Mouse (Mus musculus) intestine, embryonic 15.5 days (tissue): ENCODE measurements around the gene Afap1l2. TPM values are rescaled to one million over a fixed set of nuclear protein-coding genes. Genes with fewer than 3 reads are reported as not detected.

Source experiments
- ATAC-seq: fragments of 200-750 bp; cut with Nextera tagmentation; 2 replicates; pipeline ENCODE4 v1.8.0; 2017; ENCODE audit warnings: moderate TSS enrichment, moderate library complexity
- H3K27ac ChIP-seq: fragments of 300-500 bp; sonication (generic); 2 replicates; pipeline ENCODE4 v1.5.1; 2015; ENCODE audit warnings: mild to moderate bottlenecking, inconsistent platforms
- H3K27me3 ChIP-seq: fragments of 300-500 bp; sonication (generic); replicated peaks from 2 replicates; pipeline ENCODE4 v1.6.1; 2015; ENCODE audit warnings: inconsistent platforms
- H3K36me3 ChIP-seq: fragments of 300-500 bp; sonication (generic); 2 replicates; pipeline ENCODE4 v1.6.1; 2015; ENCODE audit warnings: inconsistent platforms
- H3K4me1 ChIP-seq: fragments of 300-500 bp; sonication (generic); replicated peaks from 2 replicates; pipeline ENCODE4 v1.6.1; 2015; ENCODE audit warnings: inconsistent platforms
- H3K4me2 ChIP-seq: fragments of 300-500 bp; sonication (generic); replicated peaks from 2 replicates; pipeline ENCODE4 v1.6.1; 2015; ENCODE audit warnings: mild to moderate bottlenecking, inconsistent platforms
- H3K4me3 ChIP-seq: fragments of 300-500 bp; sonication (generic); replicated peaks from 2 replicates; pipeline ENCODE4 v1.5.1; 2015; ENCODE audit warnings: inconsistent platforms
- H3K9ac ChIP-seq: fragments of 300-500 bp; sonication (generic); 2 replicates; pipeline ENCODE4 v1.6.1; 2015; ENCODE audit warnings: inconsistent platforms
- H3K9me3 ChIP-seq: fragments of 300-500 bp; sonication (generic); 2 replicates; pipeline ENCODE4 v1.6.1; 2016; ENCODE audit warnings: inconsistent platforms
- WGBS: fragments of 180-500 bp; shearing (Covaris S2); methylation state at CpG from one replicate; pipeline ENCODE4 v1.1.7; 2015; 5-methylcytosine and 5-hydroxymethylcytosine counted together
- polyA plus RNA-seq: library from polyadenylated mRNA; unstranded; fragments of >200 nt; fragmentation: Nextera tagmentation; extraction: Ambion mirVana; gene quantifications from 2 replicates; pipeline ENCODE4 v1.2.1, GENCODE M21; 2015

The Afap1l2 gene
- polyA plus RNA-seq, 1 experiment from 2014 or later = 18.4 TPM

GRCm38 (mm10) chr19:56963876-56964275 is 44.2 kb downstream of the Afap1l2 start:
- Histone ChIP-seq H3K9ac (no peak overlapping the region), H3K9me3 (no peaks in the 10 kb centered on the region), H3K4me2 (no peak overlapping the region), H3K36me3 (no peaks in the 10 kb centered on the region), H3K27me3 (no peaks in the 10 kb centered on the region), H3K4me1 (peaks cover 11% of the 10 kb centered on the region), H3K4me3 (no peak overlapping the region), H3K27ac (no peak overlapping the region)
- no peak for ATAC-seq
- 56% methylated on average over 5 of the region's 5 CpGs for WGBS

- H3K4me1 ChIP-seq = peaks cover 24% of the 10 kb centered on the region
- H3K9ac ChIP-seq = no peak overlapping the region
- no peak for ATAC-seq
- H3K4me2 ChIP-seq = no peak overlapping the region
- H3K4me3 ChIP-seq = no peak overlapping the region
- WGBS = 72% methylated on average over 3 of the region's 3 CpGs
- H3K27ac ChIP-seq = peak overlapping the region; percentile 73
- no peaks in the 10 kb centered on the region for H3K27me3 ChIP-seq
- H3K36me3 ChIP-seq = no peaks in the 10 kb centered on the region
- no peaks in the 10 kb centered on the region for H3K9me3 ChIP-seq
Measured at GRCm38 (mm10) chr19:56959601-56960000, 48.4 kb downstream of the Afap1l2 start.

GRCm38 (mm10) chr19:56959057-56959456 is 49.0 kb downstream of the Afap1l2 start:
- H3K9me3 ChIP-seq = no peaks in the 10 kb centered on the region
- H3K36me3 ChIP-seq = no peaks in the 10 kb centered on the region
- no peaks in the 10 kb centered on the region for H3K27me3 ChIP-seq
- 83% methylated on average over 2 of the region's 2 CpGs for WGBS
- H3K4me3 ChIP-seq = no peak overlapping the region
- H3K9ac ChIP-seq = no peak overlapping the region
- ATAC-seq = no peak
- peak overlapping the region; percentile 73 for H3K27ac ChIP-seq
- peaks cover 25% of the 10 kb centered on the region for H3K4me1 ChIP-seq
- 0 out of 2 replicates have a peak overlapping the region, but pooled peaks have one; percentile 29 for H3K4me2 ChIP-seq

- H3K9me3 ChIP-seq = no peaks in the 10 kb centered on the region
- peak overlapping the region; percentile 73 for H3K27ac ChIP-seq
- H3K27me3 ChIP-seq = no peaks in the 10 kb centered on the region
- no peaks in the 10 kb centered on the region for H3K36me3 ChIP-seq
- H3K4me3 ChIP-seq = no peak overlapping the region
- peak overlapping the region; percentile 29; the same call in 1 of the 2 replicates for H3K4me2 ChIP-seq
- peak; percentile 81 for ATAC-seq
- H3K4me1 ChIP-seq = peaks cover 26% of the 10 kb centered on the region
- H3K9ac ChIP-seq = no peak overlapping the region
- 13% methylated on average over 6 of the region's 6 CpGs for WGBS
Measured at GRCm38 (mm10) chr19:56958582-56959021, 49.4 kb downstream of the Afap1l2 start.

GRCm38 (mm10) chr19:56958011-56958410 is 50.0 kb downstream of the Afap1l2 start:
- H3K36me3 ChIP-seq = no peaks in the 10 kb centered on the region
- WGBS = 32% methylated on average over 4 of the region's 4 CpGs
- no peak overlapping the region for H3K4me2 ChIP-seq
- H3K4me3 ChIP-seq = no peak overlapping the region
- ATAC-seq = no peak
- peak overlapping the region; percentile 48 for H3K27ac ChIP-seq
- H3K9ac ChIP-seq = no peak overlapping the region
- no peaks in the 10 kb centered on the region for H3K9me3 ChIP-seq
- H3K27me3 ChIP-seq = no peaks in the 10 kb centered on the region
- peaks cover 26% of the 10 kb centered on the region for H3K4me1 ChIP-seq

GRCm38 (mm10) chr19:56955568-56956513 is 52.2 kb downstream of the Afap1l2 start:
- Histone ChIP-seq H3K4me3 (no peak overlapping the region), H3K9ac (no peak overlapping the region), H3K9me3 (no peaks in the 10 kb centered on the region), H3K27ac (no peak overlapping the region), H3K36me3 (no peaks in the 10 kb centered on the region), H3K4me2 (no peak overlapping the region), H3K27me3 (no peaks in the 10 kb centered on the region), H3K4me1 (peaks cover 26% of the 10 kb centered on the region)
- ATAC-seq = no peak
- WGBS = 65% methylated on average over 20 of the region's 20 CpGs

- Histone ChIP-seq H3K36me3 (no peaks in the 10 kb centered on the region), H3K27ac (no peak overlapping the region), H3K4me3 (no peak overlapping the region), H3K4me2 (no peak overlapping the region), H3K9me3 (no peaks in the 10 kb centered on the region), H3K9ac (no peak overlapping the region), H3K27me3 (no peaks in the 10 kb centered on the region), H3K4me1 (peaks cover 30% of the 10 kb centered on the region)
- no peak for ATAC-seq
- 87% methylated on average over 13 of the region's 13 CpGs for WGBS
Measured at GRCm38 (mm10) chr19:56954857-56955256, 53.2 kb downstream of the Afap1l2 start.

- Histone ChIP-seq H3K9me3 (no peaks in the 10 kb centered on the region), H3K27me3 (no peaks in the 10 kb centered on the region), H3K36me3 (no peaks in the 10 kb centered on the region), H3K4me2 (no peak overlapping the region), H3K27ac (peak overlapping the region; percentile 7; the same call in 1 of the 2 replicates), H3K4me1 (peaks cover 26% of the 10 kb centered on the region), H3K4me3 (no peak overlapping the region), H3K9ac (no peak overlapping the region)
- ATAC-seq = no peak
- 51% methylated on average over 4 of the region's 4 CpGs for WGBS
Measured at GRCm38 (mm10) chr19:56953856-56954255, 54.2 kb downstream of the Afap1l2 start.

- H3K4me1 ChIP-seq = peaks cover 17% of the 10 kb centered on the region
- H3K27me3 ChIP-seq = no peaks in the 10 kb centered on the region
- no peak for ATAC-seq
- no peak overlapping the region for H3K27ac ChIP-seq
- no peak overlapping the region for H3K4me3 ChIP-seq
- no peak overlapping the region for H3K9ac ChIP-seq
- WGBS = 75% methylated on average over 7 of the region's 7 CpGs
- H3K9me3 ChIP-seq = no peaks in the 10 kb centered on the region
- H3K36me3 ChIP-seq = no peaks in the 10 kb centered on the region
- H3K4me2 ChIP-seq = no peak overlapping the region
Measured at GRCm38 (mm10) chr19:56950818-56951217, 57.2 kb downstream of the Afap1l2 start.

GRCm38 (mm10) chr19:56949868-56950267 is 58.2 kb downstream of the Afap1l2 start:
- 48% methylated on average over 8 of the region's 8 CpGs for WGBS
- ATAC-seq = peak; percentile 69
- Histone ChIP-seq H3K27me3 (no peaks in the 10 kb centered on the region), H3K9me3 (no peaks in the 10 kb centered on the region), H3K27ac (no peak overlapping the region), H3K36me3 (no peaks in the 10 kb centered on the region), H3K4me2 (no peak overlapping the region), H3K9ac (no peak overlapping the region), H3K4me3 (no peak overlapping the region), H3K4me1 (peaks cover 17% of the 10 kb centered on the region)

GRCm38 (mm10) chr19:56947971-56948610 is 59.9 kb downstream of the Afap1l2 start:
- H3K36me3 ChIP-seq = no peaks in the 10 kb centered on the region
- H3K4me1 ChIP-seq = peaks cover 14% of the 10 kb centered on the region
- no peaks in the 10 kb centered on the region for H3K9me3 ChIP-seq
- H3K9ac ChIP-seq = no peak overlapping the region
- H3K4me2 ChIP-seq = no peak overlapping the region
- H3K4me3 ChIP-seq = no peak overlapping the region
- 0 out of 2 replicates have a peak overlapping the region, but pooled peaks have one; percentile 22 for H3K27ac ChIP-seq
- 64% methylated on average over 6 of the region's 6 CpGs for WGBS
- H3K27me3 ChIP-seq = no peaks in the 10 kb centered on the region
- ATAC-seq = no peak

GRCm38 (mm10) chr19:56946727-56947126 is 61.3 kb downstream of the Afap1l2 start:
- no peak overlapping the region for H3K4me3 ChIP-seq
- ATAC-seq = no peak

More at GRCm38 (mm10) chr19:56946727-56947126, 61.3 kb downstream of the Afap1l2 start:
- H3K4me1 ChIP-seq = peaks cover 14% of the 10 kb centered on the region
- H3K27me3 ChIP-seq = no peaks in the 10 kb centered on the region
- H3K27ac ChIP-seq = no peak overlapping the region
- no peaks in the 10 kb centered on the region for H3K9me3 ChIP-seq
- no peak overlapping the region for H3K4me2 ChIP-seq
- no peaks in the 10 kb centered on the region for H3K36me3 ChIP-seq
- WGBS = 74% methylated on average over 3 of the region's 3 CpGs
- H3K9ac ChIP-seq = no peak overlapping the region
